Mouse (Mus musculus): Measurements from ENCODE around the gene Eif2d. TPM values are rescaled to one million over a fixed set of nuclear protein-coding genes. Genes with fewer than 3 reads are reported as not detected.

The Eif2d gene
- polyA plus RNA-seq, 1 experiment from 2014 or later, result 55.7 TPM

DNA sequence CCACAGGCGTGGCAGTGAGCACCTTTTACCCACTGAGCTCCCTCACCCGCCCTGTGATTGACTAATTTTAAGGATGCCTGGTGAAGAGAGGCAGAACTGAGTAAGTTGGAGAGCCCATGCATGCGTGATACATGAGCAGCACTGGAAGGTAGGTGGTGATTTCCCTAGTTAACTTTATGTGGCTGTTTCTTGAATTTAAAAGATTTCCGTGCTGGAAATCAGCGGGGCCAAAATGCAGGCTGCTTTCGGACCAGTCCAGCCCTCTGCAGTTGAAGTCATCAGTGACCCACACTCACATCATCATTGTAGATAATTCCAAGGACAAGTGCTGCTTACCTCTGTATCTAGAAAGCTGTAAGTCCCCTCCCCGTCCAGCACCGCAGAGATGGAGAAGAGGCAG lies 22.8 kb downstream of the Eif2d start:
- ATAC-seq (ENCODE audit: low FRiP score) (no peak), DNase-seq (ENCODE audit: low spot score, missing footprints) (peak; percentile 69)
- Histone ChIP-seq H3K9ac (ENCODE audit: low read length) (no peak overlapping the region), H3K36me3 (ENCODE audit: control insufficient read depth, insufficient read depth, low read length) (peaks cover 13% of the 10 kb centered on the region), H3K4me3 (ENCODE audit: low read depth, low read length) (no peak overlapping the region), H3K9me3 (ENCODE audit: control insufficient read depth, low read length) (no peaks in the 10 kb centered on the region), H3K27me3 (ENCODE audit: control insufficient read depth, insufficient read depth, low read length) (no peaks in the 10 kb centered on the region), H3K4me1 (ENCODE audit: control insufficient read depth, insufficient read depth, low read length) (no peaks in the 10 kb centered on the region), H3K4me2 (no peak overlapping the region), H3K27ac (ENCODE audit: low read depth, low read length) (no peak overlapping the region)
- WGBS, result 93% methylated on average over 8 of the region's 8 CpGs

- no peak overlapping the region for H3K27ac ChIP-seq (ENCODE audit: low read depth, low read length)
- H3K4me3 ChIP-seq (ENCODE audit: low read depth, low read length), result no peak overlapping the region
- 89% methylated on average over 4 of the region's 4 CpGs for WGBS
- no peaks in the 10 kb centered on the region for H3K4me1 ChIP-seq (ENCODE audit: control insufficient read depth, insufficient read depth, low read length)
- peak; percentile 54 for DNase-seq (ENCODE audit: low spot score, missing footprints)
- H3K9ac ChIP-seq (ENCODE audit: low read length), result no peak overlapping the region
- no peaks in the 10 kb centered on the region for H3K27me3 ChIP-seq (ENCODE audit: control insufficient read depth, insufficient read depth, low read length)
- H3K4me2 ChIP-seq, result no peak overlapping the region
- H3K36me3 ChIP-seq (ENCODE audit: control insufficient read depth, insufficient read depth, low read length), result peaks cover 5% of the 10 kb centered on the region; the same call in 1 of the 2 replicates
- no peak for ATAC-seq (ENCODE audit: low FRiP score)
- no peaks in the 10 kb centered on the region for H3K9me3 ChIP-seq (ENCODE audit: control insufficient read depth, low read length)
Observed at GRCm38 (mm10) chr1:131177249-131177648, 24.3 kb downstream of the Eif2d start.

DNA sequence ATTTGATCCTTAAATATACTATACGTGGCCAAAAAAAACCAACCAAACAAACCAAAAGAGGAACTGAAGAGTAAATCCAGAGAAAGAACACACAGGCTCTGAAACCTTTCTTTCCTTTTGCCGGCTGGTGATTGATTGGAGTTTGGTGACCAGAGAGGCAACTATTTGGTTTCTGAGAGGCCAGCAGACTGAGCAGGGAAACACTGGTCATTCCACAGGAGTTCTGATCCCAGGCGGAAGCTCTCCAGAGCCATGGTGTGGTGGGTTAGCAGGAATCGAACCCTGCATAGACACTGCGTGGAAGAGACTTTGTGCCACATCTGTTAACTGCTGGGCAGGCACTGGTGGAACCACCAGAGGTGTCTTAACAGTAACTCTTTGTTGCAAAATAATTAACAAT lies 25.1 kb downstream of the Eif2d start:
- DNase-seq (ENCODE audit: low spot score, missing footprints) (peak; percentile 73), ATAC-seq (ENCODE audit: low FRiP score) (no peak)
- Histone ChIP-seq H3K4me2 (no peak overlapping the region), H3K27ac (ENCODE audit: low read depth, low read length) (no peak overlapping the region), H3K4me1 (ENCODE audit: control insufficient read depth, insufficient read depth, low read length) (no peaks in the 10 kb centered on the region), H3K9me3 (ENCODE audit: control insufficient read depth, low read length) (no peaks in the 10 kb centered on the region), H3K27me3 (ENCODE audit: control insufficient read depth, insufficient read depth, low read length) (no peaks in the 10 kb centered on the region), H3K9ac (ENCODE audit: low read length) (no peak overlapping the region), H3K4me3 (ENCODE audit: low read depth, low read length) (no peak overlapping the region), H3K36me3 (ENCODE audit: control insufficient read depth, insufficient read depth, low read length) (peaks cover 2% of the 10 kb centered on the region; the same call in 1 of the 2 replicates)
- 86% methylated on average over 5 of the region's 5 CpGs for WGBS

- Histone ChIP-seq H3K4me1 (ENCODE audit: control insufficient read depth, insufficient read depth, low read length) (no peaks in the 10 kb centered on the region), H3K27ac (ENCODE audit: low read depth, low read length) (no peak overlapping the region), H3K27me3 (ENCODE audit: control insufficient read depth, insufficient read depth, low read length) (no peaks in the 10 kb centered on the region), H3K9ac (ENCODE audit: low read length) (no peak overlapping the region), H3K4me2 (no peak overlapping the region), H3K9me3 (ENCODE audit: control insufficient read depth, low read length) (no peaks in the 10 kb centered on the region), H3K4me3 (ENCODE audit: low read depth, low read length) (no peak overlapping the region), H3K36me3 (ENCODE audit: control insufficient read depth, insufficient read depth, low read length) (no peaks in the 10 kb centered on the region; the same call in 1 of the 2 replicates)
- 95% methylated on average over 7 of the region's 7 CpGs for WGBS
- DNase-seq (ENCODE audit: low spot score, missing footprints), result peak; percentile 19
- ATAC-seq (ENCODE audit: low FRiP score), result no peak
Observed at GRCm38 (mm10) chr1:131180386-131180785, 27.4 kb downstream of the Eif2d start.

- H3K9me3 ChIP-seq (ENCODE audit: control insufficient read depth, low read length), result no peaks in the 10 kb centered on the region
- H3K36me3 ChIP-seq (ENCODE audit: control insufficient read depth, insufficient read depth, low read length), result no peaks in the 10 kb centered on the region; the same call in 1 of the 2 replicates
- H3K27me3 ChIP-seq (ENCODE audit: control insufficient read depth, insufficient read depth, low read length), result no peaks in the 10 kb centered on the region
- no peaks in the 10 kb centered on the region for H3K4me1 ChIP-seq (ENCODE audit: control insufficient read depth, insufficient read depth, low read length)
- H3K4me3 ChIP-seq (ENCODE audit: low read depth, low read length), result no peak overlapping the region
- DNase-seq (ENCODE audit: low spot score, missing footprints) (peak; percentile 94), ATAC-seq (ENCODE audit: low FRiP score) (peak; percentile 45)
- 67% methylated on average over 9 of the region's 9 CpGs for WGBS
- H3K27ac ChIP-seq (ENCODE audit: low read depth, low read length), result no peak overlapping the region
- no peak overlapping the region for H3K4me2 ChIP-seq
- H3K9ac ChIP-seq (ENCODE audit: low read length), result no peak overlapping the region
Observed at GRCm38 (mm10) chr1:131181642-131182527, 28.9 kb downstream of the Eif2d start.

- Histone ChIP-seq H3K27ac (ENCODE audit: low read depth, low read length) (no peak overlapping the region), H3K4me3 (ENCODE audit: low read depth, low read length) (no peak overlapping the region), H3K27me3 (ENCODE audit: control insufficient read depth, insufficient read depth, low read length) (no peaks in the 10 kb centered on the region), H3K36me3 (ENCODE audit: control insufficient read depth, insufficient read depth, low read length) (no peaks in the 10 kb centered on the region; the same call in 1 of the 2 replicates), H3K4me2 (no peak overlapping the region), H3K4me1 (ENCODE audit: control insufficient read depth, insufficient read depth, low read length) (no peaks in the 10 kb centered on the region), H3K9me3 (ENCODE audit: control insufficient read depth, low read length) (no peaks in the 10 kb centered on the region), H3K9ac (ENCODE audit: low read length) (no peak overlapping the region)
- DNase-seq (ENCODE audit: low spot score, missing footprints) (no peak), ATAC-seq (ENCODE audit: low FRiP score) (no peak)
- 86% methylated on average over 7 of the region's 7 CpGs for WGBS
Observed at GRCm38 (mm10) chr1:131183201-131183600, 30.2 kb downstream of the Eif2d start.

- WGBS, result 83% methylated on average over 9 of the region's 9 CpGs
- no peak overlapping the region for H3K4me2 ChIP-seq
- H3K27me3 ChIP-seq (ENCODE audit: control insufficient read depth, insufficient read depth, low read length), result no peaks in the 10 kb centered on the region
- no peak overlapping the region for H3K9ac ChIP-seq (ENCODE audit: low read length)
- H3K27ac ChIP-seq (ENCODE audit: low read depth, low read length), result no peak overlapping the region
- H3K4me1 ChIP-seq (ENCODE audit: control insufficient read depth, insufficient read depth, low read length), result no peaks in the 10 kb centered on the region
- H3K4me3 ChIP-seq (ENCODE audit: low read depth, low read length), result no peak overlapping the region
- H3K9me3 ChIP-seq (ENCODE audit: control insufficient read depth, low read length), result no peaks in the 10 kb centered on the region
- no peaks in the 10 kb centered on the region; the same call in 1 of the 2 replicates for H3K36me3 ChIP-seq (ENCODE audit: control insufficient read depth, insufficient read depth, low read length)
- DNase-seq (ENCODE audit: low spot score, missing footprints), result peak; percentile 81
- no peak for ATAC-seq (ENCODE audit: low FRiP score)
Observed at GRCm38 (mm10) chr1:131184253-131184955, 31.4 kb downstream of the Eif2d start.

DNA sequence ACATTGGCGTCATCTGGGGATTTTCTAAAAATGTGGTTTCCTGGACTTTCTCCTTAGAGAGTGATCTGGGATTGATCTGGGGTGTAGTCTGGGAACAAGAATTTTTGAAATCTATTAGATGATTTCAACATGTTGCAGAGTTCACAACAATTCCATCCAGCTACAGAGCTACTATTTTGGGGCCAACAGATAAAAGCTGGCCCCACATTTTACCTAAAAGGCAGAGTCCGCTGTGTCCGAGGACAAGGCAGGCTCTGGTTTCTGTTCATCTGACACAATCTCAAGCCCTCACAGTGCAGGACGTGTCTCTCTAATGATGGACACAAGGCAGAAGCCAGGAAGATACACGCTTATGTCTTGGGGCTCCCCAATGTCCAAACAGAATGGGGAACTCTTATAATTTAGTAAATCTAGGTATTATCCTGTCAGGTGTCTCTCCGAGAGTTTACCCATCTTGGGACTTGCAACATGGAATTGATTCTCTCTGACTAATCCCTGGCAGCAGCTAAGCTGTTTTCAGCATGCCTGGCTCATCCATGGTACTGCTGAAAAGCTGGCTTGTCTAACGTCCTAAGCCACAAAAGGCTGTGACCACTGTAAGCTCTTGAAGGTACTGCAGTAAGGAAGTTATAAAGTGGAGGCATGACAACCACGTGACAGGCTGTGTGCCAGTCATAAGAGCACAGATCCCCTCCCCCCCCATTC lies 32.1 kb downstream of the Eif2d start:
- ATAC-seq (ENCODE audit: low FRiP score) (no peak), DNase-seq (ENCODE audit: low spot score, missing footprints) (peak; percentile 71)
- H3K27ac ChIP-seq (ENCODE audit: low read depth, low read length), result no peak overlapping the region
- 86% methylated on average over 8 of the region's 8 CpGs for WGBS
- no peak overlapping the region for H3K4me3 ChIP-seq (ENCODE audit: low read depth, low read length)
- no peaks in the 10 kb centered on the region for H3K9me3 ChIP-seq (ENCODE audit: control insufficient read depth, low read length)
- H3K4me1 ChIP-seq (ENCODE audit: control insufficient read depth, insufficient read depth, low read length), result no peaks in the 10 kb centered on the region
- H3K9ac ChIP-seq (ENCODE audit: low read length), result no peak overlapping the region
- no peaks in the 10 kb centered on the region for H3K27me3 ChIP-seq (ENCODE audit: control insufficient read depth, insufficient read depth, low read length)
- no peak overlapping the region for H3K4me2 ChIP-seq
- H3K36me3 ChIP-seq (ENCODE audit: control insufficient read depth, insufficient read depth, low read length), result no peaks in the 10 kb centered on the region; the same call in 1 of the 2 replicates
